Mouse (Mus musculus): ENCODE data around the gene Olfr1231. TPM values are rescaled to one million over a fixed set of nuclear protein-coding genes. Genes with fewer than 3 reads are reported as not detected.

Gene Olfr1231
- polyA plus RNA-seq (2012; rRNA removed), result not detected in 2 replicates

GRCm38 (mm10) chr2:89306974-89307373 lies at the start of gene Olfr1231:
TSS of gene Olfr1231 (minus strand) at chr2:89307074.
- 70% methylated on average over 2 of the region's 2 CpGs for WGBS
- no peaks in the 10 kb centered on the region for H3K27me3 ChIP-seq (ENCODE audit: control insufficient read depth, insufficient read depth, low read length)
- DNase-seq, result no peak

GRCm38 (mm10) chr2:89342298-89342697 lies 35.4 kb upstream of the Olfr1231 start, which contains the start of gene Olfr1233:
TSS of gene Olfr1233 (minus strand) at chr2:89342398.
- no peak within 1 kb of the TSS for H3K4me3 ChIP-seq (replicated peaks; ENCODE audit: insufficient read depth, low read depth, low read length)
- H3K27ac ChIP-seq (ENCODE audit: insufficient read depth, low read length), result no peak within 1 kb of the TSS
- no peaks in the 10 kb centered on the region for H3K27me3 ChIP-seq (ENCODE audit: control insufficient read depth, insufficient read depth, low read length)
- no peaks in the 10 kb centered on the region for H3K4me1 ChIP-seq (ENCODE audit: control insufficient read depth, insufficient read depth, low read length)
- no peak for TF ChIP-seq CTCF (IDR thresholded peaks at IDR 0.05; ENCODE audit: borderline replicate concordance, insufficient read depth, low read depth, low read length)
- no peak for TF ChIP-seq POLR2A (IDR thresholded peaks at IDR 0.05; ENCODE audit: borderline replicate concordance, insufficient read depth, low read length)
- DNase-seq, result no peak

More at GRCm38 (mm10) chr2:89306974-89307373, at the start of gene Olfr1231:
- H3K4me3 ChIP-seq (replicated peaks; ENCODE audit: insufficient read depth, low read depth, low read length), result no peak within 1 kb of the TSS
- no peak for TF ChIP-seq CTCF (IDR thresholded peaks at IDR 0.05; ENCODE audit: borderline replicate concordance, insufficient read depth, low read depth, low read length)
- TF ChIP-seq POLR2A (IDR thresholded peaks at IDR 0.05; ENCODE audit: borderline replicate concordance, insufficient read depth, low read length), result no peak
- no peaks in the 10 kb centered on the region for H3K4me1 ChIP-seq (ENCODE audit: control insufficient read depth, insufficient read depth, low read length)
- no peak within 1 kb of the TSS for H3K27ac ChIP-seq (ENCODE audit: insufficient read depth, low read length)

- Histone ChIP-seq H3K27ac (ENCODE audit: insufficient read depth, low read length) (no peak within 1 kb of the TSS), H3K4me1 (ENCODE audit: control insufficient read depth, insufficient read depth, low read length) (no peaks in the 10 kb centered on the region), H3K27me3 (ENCODE audit: control insufficient read depth, insufficient read depth, low read length) (no peaks in the 10 kb centered on the region), H3K4me3 (replicated peaks; ENCODE audit: insufficient read depth, low read depth, low read length) (no peak within 1 kb of the TSS)
- DNase-seq, result no peak
- TF ChIP-seq CTCF (IDR thresholded peaks at IDR 0.05; ENCODE audit: borderline replicate concordance, insufficient read depth, low read depth, low read length), result no peak
- TF ChIP-seq POLR2A (IDR thresholded peaks at IDR 0.05; ENCODE audit: borderline replicate concordance, insufficient read depth, low read length), result no peak
Observed at GRCm38 (mm10) chr2:89329575-89329974, 22.7 kb upstream of the Olfr1231 start, which contains the start of gene Olfr1232. TSS of gene Olfr1232 (minus strand) at chr2:89329675.

- 89% methylated on average over 1 of the region's 1 CpGs for whole genome bisulfite sequencing
- DNase-seq, result no peak
- no peak within 1 kb of the TSS for H3K27ac ChIP-seq (ENCODE audit: insufficient read depth, low read length)
Observed at GRCm38 (mm10) chr2:89297168-89297567, 9.7 kb downstream of the Olfr1231 start, which contains the start of gene Olfr1230. TSS of gene Olfr1230 (minus strand) at chr2:89297268.

GRCm38 (mm10) chr2:89287914-89288313 lies 19.0 kb downstream of the Olfr1231 start, which contains the start of gene Olfr1229:
TSS of gene Olfr1229 (minus strand) at chr2:89288014.
- WGBS, result 67% methylated on average over 2 of the region's 2 CpGs
- H3K27ac ChIP-seq (ENCODE audit: insufficient read depth, low read length), result no peak within 1 kb of the TSS
- H3K27me3 ChIP-seq (ENCODE audit: control insufficient read depth, insufficient read depth, low read length), result no peaks in the 10 kb centered on the region
- H3K4me3 ChIP-seq (replicated peaks; ENCODE audit: insufficient read depth, low read depth, low read length), result no peak within 1 kb of the TSS
- no peak for DNase-seq
- TF ChIP-seq CTCF (IDR thresholded peaks at IDR 0.05; ENCODE audit: borderline replicate concordance, insufficient read depth, low read depth, low read length), result no peak
- no peaks in the 10 kb centered on the region for H3K4me1 ChIP-seq (ENCODE audit: control insufficient read depth, insufficient read depth, low read length)

More at GRCm38 (mm10) chr2:89297168-89297567, 9.7 kb downstream of the Olfr1231 start, which contains the start of gene Olfr1230:
- H3K27me3 ChIP-seq (ENCODE audit: control insufficient read depth, insufficient read depth, low read length), result no peaks in the 10 kb centered on the region
- no peak for TF ChIP-seq POLR2A (IDR thresholded peaks at IDR 0.05; ENCODE audit: borderline replicate concordance, insufficient read depth, low read length)
- no peak for TF ChIP-seq CTCF (IDR thresholded peaks at IDR 0.05; ENCODE audit: borderline replicate concordance, insufficient read depth, low read depth, low read length)
- H3K4me3 ChIP-seq (replicated peaks; ENCODE audit: insufficient read depth, low read depth, low read length), result no peak within 1 kb of the TSS
- no peaks in the 10 kb centered on the region for H3K4me1 ChIP-seq (ENCODE audit: control insufficient read depth, insufficient read depth, low read length)

- TF ChIP-seq CTCF (IDR thresholded peaks at IDR 0.05; ENCODE audit: borderline replicate concordance, insufficient read depth, low read depth, low read length) (no peak), POLR2A (IDR thresholded peaks at IDR 0.05; ENCODE audit: borderline replicate concordance, insufficient read depth, low read length) (no peak)
- Histone ChIP-seq H3K27ac (ENCODE audit: insufficient read depth, low read length) (no peak within 1 kb of the TSS), H3K4me3 (replicated peaks; ENCODE audit: insufficient read depth, low read depth, low read length) (no peak within 1 kb of the TSS), H3K27me3 (ENCODE audit: control insufficient read depth, insufficient read depth, low read length) (no peaks in the 10 kb centered on the region), H3K4me1 (ENCODE audit: control insufficient read depth, insufficient read depth, low read length) (no peaks in the 10 kb centered on the region)
- no peak for DNase-seq
Observed at GRCm38 (mm10) chr2:89253962-89254361, 52.9 kb downstream of the Olfr1231 start, which contains the start of gene Olfr1228. TSS of gene Olfr1228 (minus strand) at chr2:89254062.

Other genes starting within 250 kb of the Olfr1231 start
- not detected in 2 replicates for gene Olfr1218, start 245.9 kb downstream of the Olfr1231 start, polyA plus RNA-seq (2012; rRNA removed)
- gene Olfr1219, start 223.6 kb downstream of the Olfr1231 start, polyA plus RNA-seq (2012; rRNA removed), result not detected in 2 replicates
- not detected in 2 replicates for gene Olfr1220, start 200.2 kb downstream of the Olfr1231 start, polyA plus RNA-seq (2012; rRNA removed)
- not detected in 2 replicates for gene Olfr1221, start 189.8 kb downstream of the Olfr1231 start, polyA plus RNA-seq (2012; rRNA removed)
- not detected in 2 replicates for gene Olfr1222, start 174.0 kb downstream of the Olfr1231 start, polyA plus RNA-seq (2012; rRNA removed)
- gene Olfr1223, start 155.5 kb downstream of the Olfr1231 start, polyA plus RNA-seq (2012; rRNA removed), result not detected in 2 replicates
- not detected in 2 replicates for gene Olfr1224-ps1, start 143.0 kb downstream of the Olfr1231 start, polyA plus RNA-seq (2012; rRNA removed)
- not detected in 2 replicates for gene Olfr1225, start 132.4 kb downstream of the Olfr1231 start, polyA plus RNA-seq (2012; rRNA removed)
- not detected in 2 replicates for gene Olfr1226, start 107.0 kb downstream of the Olfr1231 start, polyA plus RNA-seq (2012; rRNA removed)
- gene Olfr1228, start 53.0 kb downstream of the Olfr1231 start, polyA plus RNA-seq (2012; rRNA removed), result not detected in 2 replicates
- not detected in 2 replicates for gene Olfr1229, start 19.1 kb downstream of the Olfr1231 start, polyA plus RNA-seq (2012; rRNA removed)
- not detected in 2 replicates for gene Olfr1230, start 9.8 kb downstream of the Olfr1231 start, polyA plus RNA-seq (2012; rRNA removed)
- not detected in 2 replicates for gene Olfr1232, start 22.6 kb upstream of the Olfr1231 start, polyA plus RNA-seq (2012; rRNA removed)
- gene Olfr1233, start 35.3 kb upstream of the Olfr1231 start, polyA plus RNA-seq (2012; rRNA removed), result not detected in 2 replicates
- not detected in 2 replicates for gene Olfr1234, start 57.8 kb upstream of the Olfr1231 start, polyA plus RNA-seq (2012; rRNA removed)
- gene Olfr1238, start 102.6 kb upstream of the Olfr1231 start, polyA plus RNA-seq (2012; rRNA removed), result not detected in 2 replicates
- gene Olfr1239, start 113.3 kb upstream of the Olfr1231 start, polyA plus RNA-seq (2012; rRNA removed), result not detected in 2 replicates
- gene Olfr1240, start 135.9 kb upstream of the Olfr1231 start, polyA plus RNA-seq (2012; rRNA removed), result not detected in 2 replicates
- not detected in 2 replicates for gene Olfr1241, start 180.1 kb upstream of the Olfr1231 start, polyA plus RNA-seq (2012; rRNA removed)
- gene Olfr1242, start 191.3 kb upstream of the Olfr1231 start, polyA plus RNA-seq (2012; rRNA removed), result not detected in 2 replicates
- gene Olfr1243, start 224.4 kb upstream of the Olfr1231 start, polyA plus RNA-seq (2012; rRNA removed), result not detected in 2 replicates